Mouse (Mus musculus) liver, embryonic 14.5 days (tissue): ENCODE data around the gene Pih1d1.

Experiments used
- CTCF ChIP-seq: IDR thresholded peaks from 2 replicates; pipeline ENCODE4 v1.5.1; 2016; ENCODE audit warnings: antibody characterized with exemption, low read depth, control low read depth
- EP300 ChIP-seq: IDR thresholded peaks from 2 replicates; pipeline ENCODE4 v1.6.1; 2016; ENCODE audit warnings: antibody characterized with exemption, low read depth

GRCm38 (mm10) chr7:45162996-45163615 is 9.0 kb downstream of the Pih1d1 start:
- TF ChIP-seq EP300 (no peak), CTCF (no peak)
